Mouse (Mus musculus): ENCODE results near the gene Cd8a.
A peak's percentile ranks its signal among the peaks of the same experiment; 100 is the strongest.
"Not testable (repeated sequence)": the region's sequence is repeated elsewhere in the genome, so short reads cannot be mapped to it uniquely, and the experiment has no call there.

The Cd8a gene

GRCm38 (mm10) chr6:71373249-71373775 is at the start of gene Cd8a:
Gene Cd8a (plus strand): TSS chr6:71373427.
- DNase-seq, result no peak

DNA sequence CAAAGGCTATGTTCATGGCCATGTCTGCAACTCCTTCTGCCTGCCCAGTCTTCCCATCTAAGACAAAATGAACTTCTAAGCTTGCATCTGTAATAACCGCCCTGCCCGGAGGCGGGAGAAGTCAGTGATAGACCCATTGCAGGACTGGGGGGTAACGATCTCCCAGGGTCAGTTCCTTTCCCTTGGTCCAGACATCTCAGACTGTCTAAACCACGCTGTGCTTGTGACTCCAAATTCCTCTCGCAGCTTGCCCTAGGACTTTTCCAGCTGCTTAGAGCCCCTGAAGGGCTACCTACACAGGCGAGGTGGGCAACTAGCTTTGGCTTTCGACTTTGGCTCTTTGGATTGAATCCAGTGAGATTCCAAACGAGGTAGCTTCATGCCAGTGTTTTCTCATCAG is 48.4 kb upstream of the Cd8a start:
- no peak for DNase-seq

DNA sequence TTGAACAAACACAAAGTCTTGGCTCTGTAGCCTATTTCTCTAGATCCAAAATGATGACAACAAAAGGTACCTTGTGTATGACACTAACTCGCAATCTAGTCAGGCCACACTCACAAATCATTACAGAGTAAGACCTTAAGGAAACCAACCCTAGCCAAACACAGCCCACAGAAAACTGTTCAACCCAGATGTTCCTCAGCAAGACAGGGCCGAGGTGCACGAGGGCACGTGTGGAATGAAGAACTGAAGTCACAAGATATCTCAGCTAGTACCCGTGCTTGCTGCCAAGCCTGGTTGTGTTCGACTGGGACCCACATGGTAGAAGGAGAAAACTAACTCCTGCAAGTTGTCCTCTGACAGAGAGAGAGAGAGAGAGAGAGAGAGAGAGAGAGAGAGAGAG is 43.3 kb upstream of the Cd8a start:
- no peak for DNase-seq

DNA sequence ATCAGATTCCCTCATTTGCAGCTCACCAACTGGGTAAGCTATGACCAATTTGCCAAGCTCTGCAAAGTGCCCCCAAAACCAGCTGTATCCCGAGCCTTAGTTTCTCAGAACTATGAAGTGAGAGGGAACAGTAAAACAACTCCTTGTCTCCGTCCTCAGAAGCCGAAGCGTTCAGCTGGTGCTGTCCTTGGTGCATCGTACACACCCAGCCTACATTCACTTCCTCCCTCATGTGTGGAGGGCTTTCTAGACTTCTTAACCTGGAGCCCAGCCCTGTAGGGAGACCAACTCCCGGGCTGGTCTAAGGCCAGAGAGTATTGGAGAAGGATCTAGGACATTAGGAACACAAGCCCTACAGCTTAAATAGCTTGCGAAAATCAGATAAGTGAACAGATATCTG is 42.7 kb upstream of the Cd8a start:
- no peak for DNase-seq

GRCm38 (mm10) chr6:71331491-71331890 is 41.7 kb upstream of the Cd8a start:
- DNase-seq, result not testable (repeated sequence)

- DNase-seq, result no peak
These were observed 40.8 kb upstream of the Cd8a start for GRCm38 (mm10) chr6:71332236-71332965.

DNA sequence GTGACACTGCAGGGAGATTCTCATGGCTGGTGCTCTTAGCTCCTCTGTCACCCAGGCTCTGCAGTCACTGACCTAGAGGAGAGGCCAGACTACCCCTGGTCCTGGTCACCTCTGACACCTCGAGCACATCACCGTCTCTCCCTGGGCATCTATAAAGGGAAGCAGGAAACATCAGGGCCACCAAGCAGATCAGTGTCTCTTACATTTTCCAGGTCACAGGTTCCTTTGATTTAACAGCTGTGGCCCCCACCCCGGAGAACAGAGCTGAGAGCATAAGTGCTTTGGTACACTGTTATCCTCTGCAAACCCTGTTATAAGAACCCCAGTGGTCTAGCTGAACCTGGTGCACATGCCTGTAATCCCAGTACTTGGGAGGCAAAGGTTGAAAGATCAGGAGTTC is 40.2 kb upstream of the Cd8a start:
- no peak for DNase-seq

- no peak for DNase-seq
These were observed 39.5 kb upstream of the Cd8a start for GRCm38 (mm10) chr6:71333578-71334273.

DNA sequence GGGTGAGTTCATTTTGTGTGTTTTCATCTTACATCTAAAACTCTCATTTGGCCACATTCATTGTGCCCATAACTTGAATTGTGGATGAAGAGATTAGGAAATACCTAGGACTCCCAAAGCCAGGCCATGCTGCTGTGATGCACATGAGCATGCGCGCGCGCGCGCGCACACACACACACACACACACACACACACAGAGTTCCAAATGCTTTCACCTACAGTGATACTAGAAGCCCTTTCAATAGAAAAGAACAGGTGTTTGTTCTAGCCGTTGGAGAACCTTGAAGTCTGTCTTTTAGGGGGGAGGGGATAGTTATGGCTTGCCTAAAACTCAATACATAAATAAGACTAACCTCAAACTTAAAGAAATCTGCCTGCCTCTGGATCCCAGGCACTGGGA is 35.6 kb upstream of the Cd8a start:
- DNase-seq, result no peak

GRCm38 (mm10) chr6:71338941-71339340 is 34.3 kb upstream of the Cd8a start:
- no peak for DNase-seq

GRCm38 (mm10) chr6:71339351-71339750 is 33.9 kb upstream of the Cd8a start:
- no peak for DNase-seq

GRCm38 (mm10) chr6:71341179-71341578 is 32.0 kb upstream of the Cd8a start:
- DNase-seq, result no peak

DNA sequence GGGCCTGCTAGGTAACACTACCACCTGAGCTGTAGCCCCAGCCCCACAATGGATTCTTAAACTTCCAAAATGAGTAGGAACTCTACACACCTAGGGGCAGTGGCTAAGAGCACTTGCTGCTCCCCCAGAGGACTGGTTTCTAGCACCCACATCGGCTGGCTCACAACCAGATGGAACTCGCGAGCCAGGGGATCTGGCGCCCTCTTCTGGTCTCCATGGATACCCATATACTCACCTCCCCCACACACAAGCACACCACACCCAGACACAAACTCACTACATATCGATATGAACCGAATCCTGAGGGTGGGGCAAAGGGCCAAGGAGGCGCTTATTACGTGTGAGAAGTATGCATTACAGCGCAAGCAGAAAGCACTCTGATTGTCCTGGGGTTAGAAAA is 25.2 kb upstream of the Cd8a start:
- peak in 1 of 2 experiments; percentile 30 for DNase-seq

- DNase-seq, result no peak
These were observed 22.0 kb upstream of the Cd8a start for GRCm38 (mm10) chr6:71351201-71351600.

DNA sequence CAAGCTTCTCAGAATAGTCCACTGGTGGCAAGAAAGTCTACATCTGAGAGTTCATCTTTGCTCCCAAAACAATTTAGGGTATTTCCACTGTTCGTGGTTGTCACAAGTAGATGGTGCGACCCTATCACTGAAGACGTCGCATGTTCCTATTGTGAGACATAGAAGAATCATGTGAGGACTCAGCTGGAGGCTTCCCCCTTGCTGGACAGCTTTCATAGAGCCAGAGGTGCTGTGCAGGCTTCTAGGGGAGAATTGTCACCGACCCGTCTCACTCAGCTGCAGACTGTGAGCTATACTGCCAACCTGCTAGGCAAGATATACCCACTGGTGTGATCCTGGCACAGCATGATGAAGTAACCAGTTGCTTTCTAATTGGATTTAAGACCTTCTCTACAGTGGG is 21.0 kb upstream of the Cd8a start:
- no peak for DNase-seq

GRCm38 (mm10) chr6:71352866-71353427 is 20.3 kb upstream of the Cd8a start:
- DNase-seq, result no peak

GRCm38 (mm10) chr6:71353722-71354121 is 19.5 kb upstream of the Cd8a start:
- no peak for DNase-seq

DNA sequence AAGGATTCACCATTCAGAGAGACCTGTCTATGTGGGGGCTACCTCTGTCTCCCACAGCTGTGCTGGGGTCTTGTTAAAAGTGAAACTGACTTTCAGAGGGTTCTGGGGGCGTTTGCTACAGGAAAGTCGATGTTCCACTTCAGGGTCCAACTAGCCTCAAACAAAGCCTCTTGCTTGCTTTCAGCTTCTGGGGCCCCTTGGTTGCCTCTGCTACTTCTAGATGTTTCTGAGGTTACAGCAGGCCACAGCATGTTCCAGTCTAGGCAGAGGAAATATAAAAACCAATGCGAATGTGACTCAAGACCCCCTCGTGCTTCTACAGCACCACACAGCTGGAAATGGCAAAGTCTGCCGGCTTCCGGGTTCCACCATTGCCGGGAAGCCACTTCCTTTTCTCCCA is 15.7 kb upstream of the Cd8a start:
- DNase-seq, result no peak

GRCm38 (mm10) chr6:71360221-71360620 is 13.0 kb upstream of the Cd8a start:
- DNase-seq, result no peak

DNA sequence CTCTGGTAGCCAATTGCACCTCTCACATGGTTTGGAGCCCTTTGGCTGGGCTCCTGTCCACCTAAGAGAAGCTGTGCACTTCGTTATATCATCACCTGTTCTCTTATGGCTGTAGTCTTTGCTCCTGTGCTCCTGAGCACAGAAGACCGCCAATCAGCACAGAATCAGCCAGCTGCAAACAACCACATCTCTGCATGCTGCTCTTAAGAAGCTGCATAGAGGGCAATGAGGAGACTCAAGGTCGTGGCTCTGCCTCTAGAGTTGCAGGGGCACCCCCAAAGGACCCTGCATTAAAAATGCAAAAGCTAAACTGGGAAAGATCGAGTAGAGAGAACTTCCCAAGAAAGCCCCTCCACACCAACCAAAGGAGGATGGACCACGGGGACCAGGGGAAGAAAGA is 12.5 kb upstream of the Cd8a start:
- DNase-seq, result no peak

- no peak for DNase-seq
These were observed 12.0 kb upstream of the Cd8a start for GRCm38 (mm10) chr6:71361156-71361670.

- DNase-seq, result no peak
These were observed 9.2 kb upstream of the Cd8a start for GRCm38 (mm10) chr6:71363995-71364394.

DNA sequence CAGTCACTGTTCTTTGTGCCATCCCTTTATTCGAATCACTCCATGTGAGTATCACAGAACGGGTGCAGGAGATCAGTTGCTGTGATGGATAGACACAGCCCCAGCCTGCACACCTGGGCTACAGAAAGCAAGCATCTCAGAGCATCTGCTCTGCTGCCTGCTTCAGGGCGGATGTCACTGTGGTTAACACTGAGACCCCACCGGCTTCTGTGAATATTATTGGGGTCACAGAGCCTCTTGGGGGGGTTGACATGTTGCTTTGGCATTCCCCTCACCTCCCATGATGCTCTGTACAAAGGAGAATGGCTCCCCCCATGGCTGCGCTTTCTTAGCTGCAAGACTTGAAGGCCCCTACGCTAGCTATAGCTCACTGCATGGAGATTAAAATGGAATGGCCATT is 3.8 kb upstream of the Cd8a start:
- DNase-seq, result no peak

GRCm38 (mm10) chr6:71371085-71371605 is 2.1 kb upstream of the Cd8a start:
- no peak for DNase-seq

All from kidney, postnatal 25 days (tissue).